Mouse (Mus musculus) A20 (cell line): ENCODE results near the gene Lonp1.

Source experiments
- DNase-seq: peaks from one replicate; pipeline ENCODE4 v3.0.0-alpha.2; 2011; ENCODE audit warnings: low read depth, low spot score

Gene Lonp1

DNA sequence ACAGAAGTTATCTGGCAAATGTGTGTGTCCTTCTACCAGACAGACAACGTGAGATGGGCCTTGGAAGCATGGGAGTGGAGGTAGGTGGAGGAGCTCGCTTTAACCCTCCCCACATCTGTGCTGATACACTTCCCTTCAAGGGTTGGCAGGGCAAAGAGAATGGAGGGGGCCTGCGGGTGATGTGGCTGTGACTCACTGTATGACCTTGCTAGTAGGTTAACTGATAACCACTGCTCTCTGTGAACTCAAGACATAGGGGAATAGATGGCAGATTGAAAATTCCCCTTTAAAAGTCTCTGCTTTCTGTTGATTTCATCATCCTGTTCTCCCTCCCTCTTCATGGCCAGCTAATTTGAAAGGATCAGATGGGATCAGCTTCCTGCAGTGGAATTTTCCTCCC lies 1.2 kb downstream of the Lonp1 start:
- DNase-seq = peak; percentile 32

DNA sequence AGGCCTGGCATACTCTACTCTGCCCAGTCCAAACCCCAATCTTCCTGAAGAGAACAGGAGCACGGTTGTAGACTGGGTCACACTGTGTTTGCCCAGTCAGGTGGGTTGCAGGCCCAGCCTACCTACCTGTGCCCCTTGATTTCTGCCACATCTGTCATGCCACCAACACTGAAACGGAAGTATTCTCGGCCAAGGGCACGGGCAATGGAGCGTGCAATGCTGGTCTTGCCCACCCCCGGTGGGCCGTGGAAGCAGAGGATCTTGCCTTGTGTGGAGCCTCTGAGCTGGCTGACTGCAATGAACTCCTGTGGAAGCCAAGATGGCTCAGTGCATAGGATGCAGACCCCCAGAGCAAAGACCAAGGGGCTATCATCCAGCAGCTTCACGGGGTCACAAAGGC lies 9.1 kb downstream of the Lonp1 start:
- DNase-seq = no peak

DNA sequence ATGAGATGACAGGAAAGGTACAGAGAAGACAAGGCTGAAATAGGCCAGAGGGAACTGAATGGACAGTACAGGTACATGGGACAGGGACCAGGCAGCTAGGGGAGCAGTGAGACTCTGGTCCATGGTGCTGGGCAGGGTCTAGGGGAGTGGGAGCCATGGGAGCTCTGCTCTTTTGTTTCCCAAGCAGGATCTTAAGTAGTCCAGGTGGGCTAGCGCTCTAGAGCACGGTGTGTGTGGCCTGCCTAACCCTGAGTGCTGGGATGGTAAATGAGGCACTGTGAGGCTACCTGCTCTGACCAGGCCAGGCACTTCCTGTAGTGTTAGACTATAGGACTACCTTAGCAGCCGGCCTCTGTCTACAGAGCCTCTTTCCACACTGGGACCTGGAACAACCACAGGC lies 10.0 kb downstream of the Lonp1 start:
- DNase-seq = no peak

DNA sequence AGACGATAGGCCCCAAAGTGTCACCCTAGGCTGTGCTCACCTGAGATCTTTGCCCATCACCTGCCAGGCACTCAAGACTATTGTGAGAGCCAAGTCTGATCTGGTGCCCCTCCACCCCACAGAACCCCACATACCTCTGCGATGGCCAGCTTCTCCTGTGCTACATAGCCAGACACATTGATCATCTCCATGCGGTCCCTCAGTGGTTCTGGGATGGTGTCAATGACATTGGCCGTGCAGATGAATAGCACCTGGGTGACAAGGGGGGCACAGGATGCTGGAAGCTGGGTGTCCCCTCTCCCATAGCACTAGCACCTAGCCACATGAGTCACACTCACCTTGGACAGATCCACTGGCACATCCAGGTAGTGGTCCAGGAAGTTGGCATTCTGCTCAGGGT lies 10.9 kb downstream of the Lonp1 start:
- DNase-seq = no peak

DNA sequence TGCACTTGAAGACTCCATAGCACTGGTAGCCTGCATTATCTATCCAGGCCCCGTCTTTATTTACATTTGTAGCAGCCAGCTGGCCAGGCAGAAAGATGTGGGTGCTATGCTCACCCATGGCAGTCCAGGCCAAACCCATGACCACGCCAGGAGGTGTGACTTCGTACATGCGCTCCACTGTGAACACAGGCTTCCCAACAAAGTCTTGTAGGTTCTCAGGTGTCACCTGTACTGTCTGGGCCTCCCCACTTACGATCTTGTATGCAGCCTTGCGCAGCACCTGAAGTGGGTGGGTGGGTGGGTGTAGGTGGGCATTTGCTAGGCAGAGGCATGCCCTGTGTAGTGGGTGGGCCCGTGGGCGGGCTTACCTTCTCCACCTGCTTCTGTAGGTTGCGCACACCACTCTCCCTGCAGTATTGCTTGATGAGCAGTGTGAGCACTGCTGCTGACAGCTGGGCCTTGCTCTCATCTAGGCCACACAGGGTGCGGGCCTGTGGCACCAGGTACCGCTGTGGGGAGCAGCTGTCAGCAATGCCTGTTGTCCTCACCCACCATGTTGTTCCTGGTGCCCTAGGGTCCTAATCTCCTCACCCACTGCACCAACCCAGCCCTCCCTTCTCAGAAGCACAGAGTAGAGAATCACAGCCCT lies 11.4 kb downstream of the Lonp1 start:
- no peak for DNase-seq

DNA sequence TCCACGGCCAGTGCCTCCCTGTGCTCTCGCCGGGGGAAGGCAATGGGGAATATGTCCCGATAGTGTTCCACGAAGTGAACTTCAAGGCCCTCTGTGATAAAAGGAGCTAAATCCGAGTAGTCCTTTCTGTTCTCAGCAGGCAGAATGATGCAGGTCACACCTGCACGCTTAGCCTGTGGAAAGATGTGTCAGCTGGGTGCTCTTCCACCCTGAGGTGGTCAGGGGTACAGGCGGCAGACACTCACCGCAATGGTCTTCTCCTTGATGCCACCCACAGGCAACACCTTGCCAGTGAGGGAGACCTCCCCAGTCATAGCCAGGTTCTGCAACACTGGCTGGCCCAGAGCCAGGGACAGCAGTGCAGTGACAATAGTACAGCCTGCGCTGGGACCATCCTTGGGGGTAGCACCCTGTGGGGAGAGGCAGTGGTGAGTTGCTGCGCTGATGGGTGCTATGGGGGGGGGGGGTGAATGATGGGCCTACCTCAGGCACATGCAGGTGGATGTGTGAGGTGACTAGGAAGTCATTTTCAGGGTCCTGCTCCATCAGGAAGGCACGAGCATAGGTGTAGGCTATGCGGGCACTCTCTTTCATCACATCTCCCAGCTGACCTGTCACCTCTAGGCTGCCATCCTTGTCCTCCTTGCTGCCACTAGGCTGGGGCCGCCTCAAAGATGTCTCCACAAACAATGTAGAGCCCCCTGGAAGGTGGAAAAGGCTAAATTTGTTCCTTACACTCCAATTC lies 12.1 kb downstream of the Lonp1 start:
- DNase-seq = peak; percentile 64

DNA sequence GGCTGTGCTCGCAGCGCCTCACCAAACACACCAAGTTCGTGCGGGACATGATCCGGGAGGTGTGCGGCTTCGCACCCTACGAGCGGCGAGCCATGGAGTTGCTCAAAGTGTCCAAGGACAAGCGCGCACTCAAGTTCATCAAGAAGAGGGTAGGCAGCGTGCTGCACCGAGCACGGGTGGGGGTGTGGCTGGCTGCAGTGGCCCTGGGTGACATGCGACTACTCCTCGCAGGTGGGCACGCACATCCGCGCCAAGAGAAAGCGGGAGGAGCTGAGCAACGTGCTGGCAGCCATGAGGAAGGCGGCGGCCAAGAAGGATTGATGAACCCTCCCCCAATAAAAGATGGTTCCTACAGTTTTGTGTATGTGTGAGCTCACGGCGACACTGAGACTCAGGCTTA lies 12.8 kb downstream of the Lonp1 start:
- DNase-seq = peak; percentile 56

DNA sequence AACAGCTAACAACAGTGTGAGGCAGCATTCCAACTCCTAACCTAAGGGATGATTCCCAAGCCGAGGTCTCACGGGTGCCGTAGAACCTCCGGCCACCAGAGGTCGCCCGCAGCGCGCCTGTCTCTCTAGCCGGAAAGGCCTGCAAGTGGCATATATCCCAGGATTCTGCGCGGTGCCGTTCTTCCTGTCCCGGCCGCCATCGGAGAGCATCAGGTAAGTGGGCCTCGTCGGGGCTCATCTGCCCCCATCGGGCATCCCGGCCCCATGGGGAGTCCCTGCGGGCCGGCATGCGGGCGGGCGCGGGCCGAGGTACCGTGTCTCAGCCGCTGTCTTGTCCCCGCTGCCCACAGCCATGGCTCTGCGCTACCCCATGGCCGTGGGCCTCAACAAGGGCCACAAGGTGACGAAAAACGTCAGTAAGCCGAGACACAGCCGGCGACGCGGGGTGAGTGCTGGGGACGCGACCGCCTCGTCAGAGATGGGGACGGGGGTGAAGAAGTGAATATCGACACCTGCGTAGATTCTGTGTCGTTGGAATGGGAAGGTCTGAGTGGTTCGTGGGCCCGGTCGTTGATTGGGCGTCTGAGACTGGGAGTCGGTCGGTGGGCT lies 13.3 kb downstream of the Lonp1 start, which contains the start of gene Rpl36:
TSS of gene Rpl36 (plus strand) at position 181 of the 609 bp plus-strand sequence.
- peak; percentile 93 for DNase-seq

DNA sequence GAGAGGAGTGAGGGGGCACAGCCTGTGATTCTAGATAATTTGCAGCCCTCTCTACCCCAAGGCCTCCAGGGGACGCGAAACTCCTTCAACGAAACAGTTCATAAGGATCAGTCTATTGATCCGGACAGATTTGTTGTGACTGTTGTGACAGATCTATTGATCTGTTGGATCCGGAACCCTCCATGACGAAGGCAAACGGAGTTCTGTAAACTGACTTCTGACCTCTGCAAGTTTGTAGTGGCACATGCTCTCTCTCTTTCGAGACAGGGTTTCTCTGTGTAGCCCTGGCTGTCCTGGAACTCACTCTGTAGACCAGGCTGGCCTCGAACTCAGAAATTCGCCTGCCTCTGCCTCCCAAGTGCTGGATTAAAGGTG lies 14.1 kb downstream of the Lonp1 start:
- DNase-seq = peak; percentile 24

DNA sequence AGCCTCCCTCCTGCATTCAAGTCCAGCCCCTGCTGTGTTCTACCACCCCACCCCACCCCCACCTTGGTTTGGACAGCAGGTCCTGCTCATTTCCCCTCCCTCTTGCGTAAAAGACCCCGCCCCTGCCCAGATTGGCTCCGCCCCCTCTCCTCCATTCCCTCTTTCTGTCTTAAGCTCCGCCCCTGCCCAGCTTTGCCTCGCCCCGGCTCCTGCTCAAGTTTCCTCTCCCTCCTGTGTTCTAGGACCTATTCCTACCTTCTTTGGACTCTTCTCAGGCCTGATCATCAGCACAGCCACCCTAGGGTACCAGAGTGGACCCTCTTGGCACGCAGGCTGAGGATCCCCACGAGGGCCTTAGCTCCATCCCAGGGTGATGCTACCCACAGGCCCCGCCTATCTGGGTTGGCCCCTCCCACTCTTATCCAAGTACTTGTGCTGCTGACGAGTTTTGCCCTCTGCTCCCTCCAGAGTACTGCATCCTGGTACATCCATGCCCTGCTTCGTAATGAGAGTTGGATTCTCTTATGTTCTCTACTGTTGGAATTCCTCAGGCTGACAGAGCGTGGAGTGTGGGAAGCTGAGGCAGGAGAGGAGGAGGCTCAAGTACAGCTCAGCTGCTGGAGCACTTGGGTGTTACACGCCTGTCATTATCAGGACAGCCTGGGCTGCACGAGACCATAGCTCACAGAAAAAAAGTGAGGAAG lies 14.7 kb downstream of the Lonp1 start:
- peak; percentile 90 for DNase-seq

DNA sequence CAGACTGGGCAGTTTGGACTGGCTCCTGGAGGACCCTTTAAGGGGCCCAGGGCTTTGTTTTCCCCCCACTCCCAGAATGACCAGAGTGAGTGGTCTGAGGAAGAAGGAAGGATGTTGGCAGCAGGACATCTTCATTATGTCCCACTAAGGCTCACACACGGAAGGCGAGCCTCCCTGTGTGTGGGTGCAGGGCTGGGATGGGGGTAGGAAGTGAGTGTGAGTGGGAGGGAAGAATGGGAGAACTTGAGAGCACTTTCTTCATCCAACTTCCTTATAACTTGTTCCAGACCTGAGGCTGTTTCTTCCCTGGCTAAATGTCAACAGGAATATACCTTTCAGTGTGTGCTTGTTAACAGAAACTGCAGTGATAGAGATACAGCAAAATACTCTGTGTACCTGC lies 15.4 kb downstream of the Lonp1 start:
- DNase-seq = no peak

DNA sequence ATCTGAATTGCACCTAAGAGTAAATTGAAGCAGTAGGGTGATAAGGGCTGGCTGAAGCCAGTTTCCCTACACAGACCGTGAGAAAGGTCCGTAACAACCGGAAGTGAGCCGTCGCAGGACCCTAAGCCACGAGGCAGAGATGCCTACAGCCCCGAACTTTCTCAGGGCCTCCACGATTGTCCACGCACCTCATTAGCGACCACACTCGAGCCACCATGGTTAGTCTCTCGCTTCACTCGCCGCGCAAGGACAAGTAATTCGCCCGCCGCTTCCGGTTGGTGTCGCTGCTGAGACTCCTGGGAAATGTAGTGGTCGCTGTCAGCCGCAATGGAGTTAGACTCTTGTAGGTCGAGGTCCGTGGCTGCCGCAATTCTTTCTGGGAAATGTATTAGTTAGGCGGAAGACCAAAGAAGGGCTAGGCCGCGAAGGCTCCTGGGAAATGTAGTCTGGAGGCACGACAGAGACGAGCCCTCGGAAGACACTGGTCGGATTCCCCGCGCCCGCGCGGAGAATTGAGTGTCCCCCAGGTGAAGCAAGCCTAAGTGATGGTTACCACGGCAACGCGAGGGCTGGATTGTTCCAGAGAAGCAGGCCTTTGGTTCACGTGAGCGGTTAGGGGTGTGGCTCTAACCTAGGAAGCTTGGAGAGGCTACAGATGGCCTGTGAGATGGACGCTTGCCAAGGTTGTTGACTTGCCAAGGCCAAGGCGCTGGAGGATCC lies 17.1 kb downstream of the Lonp1 start, which contains the start of gene 2410015M20Rik:
TSS of gene 2410015M20Rik (minus strand) at position 320 of the 720 bp plus-strand sequence.
- DNase-seq = peak; percentile 97

DNA sequence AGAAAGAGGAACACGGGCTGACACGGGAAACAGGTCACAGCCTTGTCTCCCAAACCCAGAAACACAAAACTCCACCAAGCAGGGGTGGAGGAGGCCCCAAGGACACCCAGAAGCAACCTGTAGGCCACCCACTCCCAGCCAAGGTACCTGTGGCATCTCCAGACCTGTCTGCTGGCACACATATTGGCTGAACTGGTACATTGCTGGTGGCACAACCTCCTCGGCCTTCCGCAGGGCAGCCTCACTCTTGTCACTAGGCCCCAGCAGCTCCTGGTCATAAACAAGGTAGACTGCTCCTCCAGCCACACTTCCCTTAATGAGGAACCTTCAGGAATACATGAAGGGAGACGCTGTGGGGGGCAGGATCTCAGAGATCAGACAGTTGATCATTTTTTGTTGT lies 18.0 kb downstream of the Lonp1 start:
- no peak for DNase-seq

DNA sequence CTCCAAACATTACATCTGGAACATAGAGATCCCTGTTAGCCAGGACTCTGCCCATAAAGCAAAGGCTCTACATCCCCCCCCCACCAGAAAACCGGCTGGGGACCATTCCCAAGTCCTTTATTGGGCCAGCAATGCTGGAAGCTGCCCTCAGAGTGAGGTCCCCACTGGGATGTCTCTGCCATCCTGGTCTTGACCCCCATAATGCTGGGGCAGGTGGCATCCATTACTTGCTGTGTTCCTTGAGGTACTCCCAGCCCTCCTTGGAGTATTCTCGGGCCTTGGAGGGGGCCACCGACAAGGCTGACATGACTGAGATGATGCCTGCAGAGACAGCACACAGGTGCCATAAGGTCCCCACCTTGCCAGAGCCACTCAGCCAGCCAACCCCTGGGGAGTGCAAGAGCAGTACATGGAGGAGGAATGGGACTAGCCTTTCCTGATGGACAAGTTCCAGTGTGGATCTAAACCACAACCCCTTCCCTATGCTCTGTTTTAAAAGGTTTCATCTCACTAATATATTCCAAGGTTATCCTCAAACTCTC lies 19.1 kb downstream of the Lonp1 start:
- DNase-seq = no peak

DNA sequence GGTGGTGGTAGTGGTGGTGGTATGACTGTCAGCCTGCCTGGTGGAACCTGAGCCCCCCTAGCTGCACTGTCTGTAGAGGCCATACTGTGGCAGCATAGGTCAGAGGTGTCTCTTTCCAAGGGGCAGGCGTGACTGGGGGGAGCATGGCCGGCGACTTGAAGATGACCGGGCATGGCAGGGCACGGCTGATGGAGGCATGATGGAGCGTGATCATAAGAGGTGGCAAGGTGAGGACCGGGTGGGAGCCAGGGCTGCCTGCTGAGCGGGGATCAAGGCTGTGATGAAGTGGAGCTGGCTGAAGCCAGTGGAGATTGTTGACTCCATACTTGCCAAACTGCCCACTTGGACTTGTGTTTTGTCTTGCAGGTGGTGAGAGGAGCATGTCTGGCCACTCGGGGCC lies 21.3 kb downstream of the Lonp1 start:
- no peak for DNase-seq

DNA sequence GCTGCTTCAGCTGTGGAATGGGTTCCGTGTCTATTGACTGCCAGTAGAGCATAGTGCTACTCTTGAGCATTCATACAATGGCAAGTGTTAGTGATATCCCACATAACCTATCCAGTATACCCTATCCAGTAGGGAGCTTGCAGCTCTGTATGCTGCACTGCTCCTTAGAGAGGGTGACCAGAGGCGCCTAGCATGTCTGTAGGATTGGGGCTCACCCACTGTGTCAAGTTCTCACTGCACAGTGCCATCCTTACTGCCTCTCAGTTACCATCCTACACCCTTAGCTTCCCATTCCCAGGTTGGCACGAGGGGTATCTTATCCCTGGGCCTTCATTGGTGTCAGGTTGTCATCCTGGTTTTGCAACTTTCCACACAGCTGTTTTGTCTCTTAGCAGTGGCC lies 22.3 kb downstream of the Lonp1 start:
- no peak for DNase-seq

DNA sequence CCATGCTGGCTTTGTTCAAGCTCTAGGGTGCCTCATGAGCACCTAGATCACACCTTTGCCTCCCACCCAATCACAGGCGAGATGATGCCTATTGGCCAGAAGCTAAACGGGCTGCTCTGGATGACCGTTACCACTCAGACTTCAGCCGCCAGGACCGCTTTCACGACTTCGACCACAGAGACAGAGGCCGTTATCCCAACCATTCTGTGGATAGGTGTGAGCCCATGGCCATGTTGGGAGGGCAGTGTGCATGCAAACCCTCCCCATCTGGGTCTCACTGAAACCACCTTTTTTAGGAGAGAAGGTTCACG lies 22.7 kb downstream of the Lonp1 start:
- no peak for DNase-seq

DNA sequence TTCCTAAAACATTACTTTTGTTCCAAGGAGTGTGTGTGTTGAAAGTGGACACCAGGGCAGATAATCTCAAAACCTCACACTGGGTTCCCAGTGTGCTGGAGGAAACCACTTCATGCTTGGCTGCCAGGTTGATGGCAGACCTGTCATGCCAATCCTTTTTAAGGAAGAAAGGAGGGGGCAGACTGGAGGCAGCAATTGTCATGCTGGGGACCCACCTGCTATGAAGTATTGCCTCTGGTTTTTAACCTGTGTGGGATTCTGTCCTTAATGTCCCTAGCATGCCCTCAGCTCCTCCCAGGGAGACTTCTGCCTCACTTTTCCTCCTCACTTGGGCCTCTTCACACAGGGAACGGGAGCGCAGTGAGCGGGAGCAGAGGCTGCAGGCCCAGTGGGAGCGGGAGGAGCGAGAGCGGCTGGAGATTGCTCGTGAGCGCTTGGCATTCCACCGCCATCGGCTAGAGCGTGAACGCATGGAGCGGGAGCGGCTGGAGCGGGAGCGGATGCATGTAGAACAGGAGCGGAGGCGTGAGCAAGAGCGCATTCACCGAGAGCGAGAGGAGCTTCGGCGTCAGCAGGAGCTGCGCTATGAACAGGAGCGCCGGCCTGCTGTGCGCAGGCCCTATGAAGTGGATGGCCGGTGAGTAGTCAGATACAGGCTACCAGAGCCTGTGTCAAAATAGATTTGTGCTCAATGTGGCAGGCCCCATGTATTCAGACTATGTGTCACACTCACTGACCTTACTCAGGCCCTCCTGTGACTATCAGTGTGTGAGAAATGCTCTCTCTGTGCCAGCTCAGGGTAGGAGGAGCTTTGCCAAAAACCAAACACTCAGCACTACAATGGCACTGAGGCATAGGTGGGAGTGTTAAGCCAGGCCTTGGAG lies 23.3 kb downstream of the Lonp1 start:
- no peak for DNase-seq

DNA sequence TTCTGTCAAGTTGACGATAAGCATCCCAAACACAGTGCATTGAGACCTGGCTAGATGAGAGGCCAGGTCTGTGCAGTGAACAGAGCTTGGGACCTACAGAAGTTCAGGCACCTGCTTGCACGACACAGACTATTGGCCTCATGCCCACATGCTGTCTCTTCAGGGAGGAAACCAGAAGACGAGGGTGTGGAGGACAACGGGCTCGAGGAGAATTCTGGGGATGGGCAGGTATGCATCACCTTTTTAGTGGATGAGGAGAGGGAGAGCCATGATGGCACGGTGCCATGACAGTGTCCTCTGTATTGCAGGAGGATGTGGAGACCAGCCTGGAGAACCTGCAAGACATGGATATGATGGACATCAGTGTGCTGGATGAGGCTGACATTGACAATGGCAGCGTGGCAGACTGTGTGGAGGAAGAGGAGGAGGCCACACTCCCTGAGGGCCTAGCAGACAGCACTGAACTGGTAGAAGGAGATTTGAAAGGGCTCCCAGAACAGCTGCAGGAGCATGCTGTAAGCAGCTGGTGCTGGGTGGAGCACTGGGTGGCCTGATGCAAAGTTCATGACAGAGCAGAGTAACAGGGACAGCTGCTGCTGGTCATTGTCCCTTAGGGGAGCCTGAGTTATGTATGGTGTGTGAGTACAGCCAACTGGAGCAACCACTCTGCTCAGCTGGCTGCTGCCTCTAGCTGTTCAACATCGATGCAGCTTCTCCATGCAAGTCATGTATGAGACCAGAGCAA lies 33.0 kb downstream of the Lonp1 start:
- DNase-seq = no peak

DNA sequence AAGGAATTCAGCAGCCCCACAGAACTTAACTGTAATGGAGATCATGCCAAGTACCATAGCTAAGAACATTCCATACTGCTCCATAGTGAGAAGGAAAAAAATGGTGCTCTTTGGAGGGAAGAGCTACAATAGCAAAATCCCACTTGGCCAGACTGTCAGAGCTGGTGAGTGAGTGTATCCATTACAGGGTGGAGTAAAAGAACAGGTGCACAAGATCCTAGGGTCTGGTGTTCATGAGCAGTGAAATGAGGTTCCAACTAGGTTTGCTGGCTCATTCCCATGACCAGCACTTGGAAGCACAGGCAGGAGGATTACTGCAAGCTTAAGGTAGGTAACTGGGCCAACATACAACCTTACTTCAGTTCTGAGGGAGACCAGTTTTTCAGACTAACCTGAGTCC lies 34.1 kb downstream of the Lonp1 start:
- no peak for DNase-seq
